Mouse (Mus musculus) spleen, adult 2 months (tissue): ENCODE measurements around the gene Ankub1.

Source experiments
- CTCF ChIP-seq: fragments of 200-500 bp; IDR thresholded peaks from 2 replicates; pipeline ENCODE4 v1.5.1; 2011; ENCODE audit warnings: mild to moderate bottlenecking, inconsistent platforms; ENCODE audit not compliant: insufficient read depth, insufficient read length, insufficient replicate concordance; ENCODE audit errors: extremely low read depth
- POLR2A ChIP-seq: fragments of 200-500 bp; IDR thresholded peaks from 2 replicates; pipeline ENCODE4 v1.6.1; 2011; ENCODE audit warnings: low read depth, low read length, inconsistent platforms

- TF ChIP-seq CTCF (no peak), POLR2A (no peak)
Observed at GRCm38 (mm10) chr3:57714151-57714550, 21.6 kb upstream of the Ankub1 start.
